ENCODE assay signal across 8 mouse cellular contexts in the genomic region with DNA sequence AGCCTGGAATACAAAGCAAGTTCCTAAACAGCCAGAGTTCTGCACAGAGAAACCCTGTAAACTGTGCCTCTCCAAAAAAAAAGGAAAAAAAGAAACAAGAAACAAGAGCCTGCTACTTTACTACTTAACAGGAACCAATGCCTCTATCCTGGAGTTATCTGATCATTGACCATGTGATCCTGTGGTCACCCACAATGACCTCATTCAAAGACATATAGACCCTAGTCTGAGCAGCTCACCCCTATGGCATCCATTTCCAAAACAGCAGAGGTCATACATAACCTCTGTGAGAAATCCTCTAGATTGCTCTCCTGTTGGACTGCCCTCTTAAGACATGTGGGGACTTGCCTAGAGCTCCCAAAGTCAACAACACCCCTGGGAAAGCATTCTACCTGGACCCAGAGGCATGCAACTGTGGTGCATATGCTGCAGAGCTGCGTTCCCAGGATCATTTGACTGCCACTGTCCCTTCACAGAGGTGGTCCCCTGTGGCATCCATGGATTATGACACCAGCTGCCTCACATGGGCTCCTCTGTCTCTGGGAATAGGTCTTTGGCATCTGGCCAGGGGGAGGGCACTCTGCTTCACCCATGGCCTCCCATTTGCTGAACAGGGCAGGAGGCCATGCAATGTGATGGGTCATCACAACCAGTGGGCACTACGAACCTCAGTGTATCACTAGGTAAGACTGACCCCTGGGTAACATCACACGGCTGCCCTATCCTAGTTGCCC. TPM values are rescaled to one million over a fixed set of nuclear protein-coding genes. Genes with fewer than 3 reads are reported as not detected.
DNase-seq lines count a peak whose midpoint lies in the region; ATAC-seq and TF ChIP-seq lines count a peak whose summit lies in the region.

No protein-coding gene starts in this region.

- CTCF ChIA-PET in Patski (lab: Charles Lee): interaction anchor here (0.9 kb wide), 1 partner anchor 35 kb away, joined by 3 read pairs; no protein-coding TSS in a partner anchor

- H3K27me3 ChIP-seq in heart, embryonic 11.5 days (ENCODE audit: control insufficient read depth, insufficient read depth, low read length): no peaks in the 10 kb centered on the region
- no peaks in the 10 kb centered on the region for H3K27me3 ChIP-seq in Patski
- no peaks in the 10 kb centered on the region for H3K27me3 ChIP-seq in kidney, embryonic 16.5 days (ENCODE audit: insufficient read depth, low read length)
- no peaks in the 10 kb centered on the region for H3K27me3 ChIP-seq in neural tube, embryonic 15.5 days (replicated peaks)

- 0 out of 2 replicates have a peak, but pooled peaks have one; percentile 25 for ATAC-seq in heart, embryonic 11.5 days (replicated peaks; ENCODE audit: insufficient number of reproducible peaks, low FRiP score, low TSS enrichment)
- peak; percentile 4 for ATAC-seq in Patski
- 0 out of 2 replicates have a peak, but pooled peaks have one; percentile 21 for ATAC-seq in kidney, embryonic 16.5 days (ENCODE audit: low FRiP score, low TSS enrichment)
- ATAC-seq in neural tube, embryonic 15.5 days (ENCODE audit: low FRiP score): no peak; the same call in 1 of the 2 replicates

- no peak for DNase-seq in heart, adult 8-10 months (ENCODE audit: low spot score)
- DNase-seq in 3134 (ENCODE audit: extremely low read depth, insufficient read length, low spot score) (peak; percentile 27), Patski (ENCODE audit: low read depth, low spot score) (no peak)
- no peak for DNase-seq in right cerebral cortex, adult 2 months (ENCODE audit: low spot score in 2 of 2)
- no peak for DNase-seq in adrenal gland, adult 2 months

- H3K36me3 ChIP-seq in heart, embryonic 11.5 days (ENCODE audit: control insufficient read depth, insufficient read depth, low read length): 0 out of 2 replicates have a peak, but pooled peaks cover 3% of the 10 kb centered on the region
- peaks cover 3% of the 10 kb centered on the region; the same call in 1 of the 2 replicates for H3K36me3 ChIP-seq in kidney, embryonic 16.5 days (ENCODE audit: insufficient read depth, low read length)
- H3K36me3 ChIP-seq in neural tube, embryonic 15.5 days: peaks cover 4% of the 10 kb centered on the region; the same call in 1 of the 2 replicates

- H3K9ac ChIP-seq in heart, embryonic 11.5 days (ENCODE audit: low read depth, low read length): no peak overlapping the region
- no peak overlapping the region for H3K9ac ChIP-seq in kidney, embryonic 16.5 days (replicated peaks; ENCODE audit: low read length)
- H3K9ac ChIP-seq in neural tube, embryonic 15.5 days (replicated peaks): no peak overlapping the region

- 88% methylated on average over 3 of the region's 3 CpGs for WGBS in heart, embryonic 11.5 days (ENCODE audit: insufficient replicate concordance)
- WGBS in kidney, embryonic 16.5 days: 91% methylated on average over 3 of the region's 3 CpGs
- 86% methylated on average over 3 of the region's 3 CpGs for WGBS in neural tube, embryonic 15.5 days

- no peak overlapping the region for H3K4me2 ChIP-seq in heart, embryonic 11.5 days
- no peak overlapping the region for H3K4me2 ChIP-seq in kidney, embryonic 16.5 days (replicated peaks; ENCODE audit: low read depth, low read length)
- H3K4me2 ChIP-seq in neural tube, embryonic 15.5 days: no peak overlapping the region

- no peaks in the 10 kb centered on the region for H3K9me3 ChIP-seq in heart, embryonic 11.5 days (replicated peaks; ENCODE audit: control insufficient read depth, low read length)
- no peaks in the 10 kb centered on the region for H3K9me3 ChIP-seq in kidney, embryonic 16.5 days (ENCODE audit: low read length)
- no peaks in the 10 kb centered on the region for H3K9me3 ChIP-seq in neural tube, embryonic 15.5 days (replicated peaks)

- in situ Hi-C loops in Patski (cut with MboI; ENCODE audit: low pct_unique_long_range_greater_than_20kb): no loop called here

- H3K27ac ChIP-seq in heart, embryonic 11.5 days (ENCODE audit: low read depth, low read length): peak overlapping the region; percentile 22; the same call in 1 of the 2 replicates
- no peak overlapping the region for H3K27ac ChIP-seq in kidney, embryonic 16.5 days (ENCODE audit: low read length)
- H3K27ac ChIP-seq in neural tube, embryonic 15.5 days (replicated peaks): no peak overlapping the region

- POLR2A ChIA-PET in Patski (lab: Charles Lee): no interaction called here

- peaks cover 39% of the 10 kb centered on the region for H3K4me1 ChIP-seq in heart, embryonic 11.5 days (ENCODE audit: control insufficient read depth, insufficient read depth, low read length)
- peaks cover 11% of the 10 kb centered on the region; the same call in 1 of the 2 replicates for H3K4me1 ChIP-seq in kidney, embryonic 16.5 days (ENCODE audit: insufficient read depth, low read length)
- H3K4me1 ChIP-seq in neural tube, embryonic 15.5 days: peaks cover 17% of the 10 kb centered on the region

- no peak overlapping the region for H3K4me3 ChIP-seq in heart, embryonic 11.5 days (ENCODE audit: low read depth, low read length)
- H3K4me3 ChIP-seq in kidney, embryonic 16.5 days (ENCODE audit: low read length): no peak overlapping the region
- H3K4me3 ChIP-seq in neural tube, embryonic 15.5 days (replicated peaks): no peak overlapping the region

- TF ChIP-seq CTCF in Patski (IDR thresholded peaks at IDR 0.05): no peak

RNA-seq across cellular contexts. Expression of a gene that starts 12.8 kb away (rescaled TPM):
- 113 and 118 TPM in 2 replicates for polyA plus RNA-seq in heart, embryonic 11.5 days (2014; fragmentation: Nextera tagmentation; extraction: Ambion mirVana)
- 10 to 100 TPM; 61.1 to 68.9 (median 65.8) TPM for total RNA-seq in heart, adult 8-10 months (2022)
- 43.9 TPM for polyA plus RNA-seq in Patski (2021)
- polyA plus RNA-seq in kidney, embryonic 16.5 days (2015; fragmentation: Nextera tagmentation; extraction: Ambion mirVana): 113 and 123 TPM in 2 replicates
- polyA plus RNA-seq in neural tube, embryonic 15.5 days (2015; fragmentation: Nextera tagmentation; extraction: Ambion mirVana): 130 and 137 TPM in 2 replicates
- 100 to 1,000 TPM; 105 to 130 TPM for total RNA-seq in adrenal gland, adult 2 months (2021)
- 400 and 500 TPM in 2 replicates for polyA plus RNA-seq in adrenal gland, adult 2 months (2012; rRNA removed)

RNA-seq across cellular contexts. Expression of a gene that starts 51.2 kb away (rescaled TPM):
- polyA plus RNA-seq in heart, embryonic 11.5 days (2014; fragmentation: Nextera tagmentation; extraction: Ambion mirVana): 102 and 109 TPM in 2 replicates
- 10 to 100 TPM; 70.0 to 78.7 (median 75.8) TPM for total RNA-seq in heart, adult 8-10 months (2022)
- polyA plus RNA-seq in Patski (2021): 104 TPM
- polyA plus RNA-seq in kidney, embryonic 16.5 days (2015; fragmentation: Nextera tagmentation; extraction: Ambion mirVana): 117 and 120 TPM in 2 replicates
- 119 and 120 TPM in 2 replicates for polyA plus RNA-seq in neural tube, embryonic 15.5 days (2015; fragmentation: Nextera tagmentation; extraction: Ambion mirVana)
- total RNA-seq in adrenal gland, adult 2 months (2021): 10 to 100 TPM; 87.1 to 92.8 TPM
- 21.3 and 30.2 TPM in 2 replicates for polyA plus RNA-seq in adrenal gland, adult 2 months (2012; rRNA removed)

RNA-seq across cellular contexts. Expression of a gene that starts 57.9 kb away (rescaled TPM):
- 0.25 and 0.79 TPM in 2 replicates for polyA plus RNA-seq in heart, embryonic 11.5 days (2014; fragmentation: Nextera tagmentation; extraction: Ambion mirVana)
- not detected for total RNA-seq in heart, adult 8-10 months (2022)
- polyA plus RNA-seq in Patski (2021): 0.89 TPM
- polyA plus RNA-seq in kidney, embryonic 16.5 days (2015; fragmentation: Nextera tagmentation; extraction: Ambion mirVana): 0.30 and 0.85 TPM in 2 replicates
- polyA plus RNA-seq in neural tube, embryonic 15.5 days (2015; fragmentation: Nextera tagmentation; extraction: Ambion mirVana): 0.54 and 0.60 TPM in 2 replicates
- not detected for total RNA-seq in adrenal gland, adult 2 months (2021)
- not detected in 2 replicates for polyA plus RNA-seq in adrenal gland, adult 2 months (2012; rRNA removed)

RNA-seq across cellular contexts. Expression of a gene that starts 58.2 kb away (rescaled TPM):
- 53.1 and 58.3 TPM in 2 replicates for polyA plus RNA-seq in heart, embryonic 11.5 days (2014; fragmentation: Nextera tagmentation; extraction: Ambion mirVana)
- 1 to 10 TPM; 1.7 to 2.1 (median 2.0) TPM for total RNA-seq in heart, adult 8-10 months (2022)
- polyA plus RNA-seq in Patski (2021): 30.9 TPM
- polyA plus RNA-seq in kidney, embryonic 16.5 days (2015; fragmentation: Nextera tagmentation; extraction: Ambion mirVana): 96.7 and 100 TPM in 2 replicates
- polyA plus RNA-seq in neural tube, embryonic 15.5 days (2015; fragmentation: Nextera tagmentation; extraction: Ambion mirVana): 50.8 and 51.4 TPM in 2 replicates
- 1 to 10 TPM; 2.9 to 5.2 TPM for total RNA-seq in adrenal gland, adult 2 months (2021)
- polyA plus RNA-seq in adrenal gland, adult 2 months (2012; rRNA removed): 2.4 and 2.5 TPM in 2 replicates
